Mouse (Mus musculus): ENCODE measurements at regions not wholly inside any gene's neighbourhood (a gene's known extent, or its start where the extent isn't known, plus 50 kb on each side); places are given as distances from the start of the nearest gene placed in this dataset.

- WGBS = 28% methylated on average over 3 of the region's 3 CpGs
- no peak overlapping the region for H3K27ac ChIP-seq (ENCODE audit: control insufficient read depth, insufficient read depth, low read depth, low read length, poor library complexity)
- TF ChIP-seq CTCF (IDR thresholded peaks at IDR 0.05; ENCODE audit: control insufficient read depth, insufficient read depth, low read length) (no peak), POLR2A (IDR thresholded peaks at IDR 0.05; ENCODE audit: borderline replicate concordance, control insufficient read depth, low read depth, low read length) (no peak)
- H3K4me3 ChIP-seq (replicated peaks; ENCODE audit: control insufficient read depth, low read depth, low read length) = no peak overlapping the region
- H3K4me1 ChIP-seq (ENCODE audit: control insufficient read depth, insufficient read depth, low read length) = no peaks in the 10 kb centered on the region; the same call in 1 of the 2 replicates
Measured at GRCm38 (mm10) chr17:52149068-52149467, 316.0 kb upstream of the Satb1 start.

GRCm38 (mm10) chr17:52103891-52104290 lies 270.8 kb upstream of the Satb1 start:
- 77% methylated on average over 4 of the region's 4 CpGs for WGBS
- no peak overlapping the region for H3K27ac ChIP-seq (ENCODE audit: control insufficient read depth, insufficient read depth, low read depth, low read length, poor library complexity)

GRCm38 (mm10) chr17:52085834-52086233 lies 252.7 kb upstream of the Satb1 start:
- TF ChIP-seq CTCF (IDR thresholded peaks at IDR 0.05; ENCODE audit: control insufficient read depth, insufficient read depth, low read length) (no peak), POLR2A (IDR thresholded peaks at IDR 0.05; ENCODE audit: borderline replicate concordance, control insufficient read depth, low read depth, low read length) (no peak)
- 70% methylated on average over 4 of the region's 4 CpGs for WGBS

More at GRCm38 (mm10) chr17:52103891-52104290, 270.8 kb upstream of the Satb1 start:
- Histone ChIP-seq H3K4me1 (ENCODE audit: control insufficient read depth, insufficient read depth, low read length) (no peaks in the 10 kb centered on the region), H3K4me3 (replicated peaks; ENCODE audit: control insufficient read depth, low read depth, low read length) (no peak overlapping the region)
- no peak for TF ChIP-seq POLR2A (IDR thresholded peaks at IDR 0.05; ENCODE audit: borderline replicate concordance, control insufficient read depth, low read depth, low read length)
- TF ChIP-seq CTCF (IDR thresholded peaks at IDR 0.05; ENCODE audit: control insufficient read depth, insufficient read depth, low read length) = no peak

GRCm38 (mm10) chr17:52084455-52084854 lies 251.4 kb upstream of the Satb1 start:
- 59% methylated on average over 2 of the region's 2 CpGs for WGBS
- Histone ChIP-seq H3K4me1 (ENCODE audit: control insufficient read depth, insufficient read depth, low read length) (no peaks in the 10 kb centered on the region), H3K4me3 (replicated peaks; ENCODE audit: control insufficient read depth, low read depth, low read length) (no peak overlapping the region), H3K27ac (ENCODE audit: control insufficient read depth, insufficient read depth, low read depth, low read length, poor library complexity) (no peak overlapping the region)
- TF ChIP-seq POLR2A (IDR thresholded peaks at IDR 0.05; ENCODE audit: borderline replicate concordance, control insufficient read depth, low read depth, low read length) (no peak), CTCF (IDR thresholded peaks at IDR 0.05; ENCODE audit: control insufficient read depth, insufficient read depth, low read length) (no peak)

More at GRCm38 (mm10) chr17:52085834-52086233, 252.7 kb upstream of the Satb1 start:
- H3K27ac ChIP-seq (ENCODE audit: control insufficient read depth, insufficient read depth, low read depth, low read length, poor library complexity) = no peak overlapping the region
- H3K4me1 ChIP-seq (ENCODE audit: control insufficient read depth, insufficient read depth, low read length) = no peaks in the 10 kb centered on the region
- H3K4me3 ChIP-seq (replicated peaks; ENCODE audit: control insufficient read depth, low read depth, low read length) = no peak overlapping the region

- H3K27ac ChIP-seq (ENCODE audit: control insufficient read depth, insufficient read depth, low read depth, low read length, poor library complexity) = no peak overlapping the region
- TF ChIP-seq POLR2A (IDR thresholded peaks at IDR 0.05; ENCODE audit: borderline replicate concordance, control insufficient read depth, low read depth, low read length) = no peak
- no peak for TF ChIP-seq CTCF (IDR thresholded peaks at IDR 0.05; ENCODE audit: control insufficient read depth, insufficient read depth, low read length)
- no peak overlapping the region for H3K4me3 ChIP-seq (replicated peaks; ENCODE audit: control insufficient read depth, low read depth, low read length)
- WGBS = 29% methylated on average over 7 of the region's 7 CpGs
- H3K4me1 ChIP-seq (ENCODE audit: control insufficient read depth, insufficient read depth, low read length) = no peaks in the 10 kb centered on the region
Measured at GRCm38 (mm10) chr17:52079316-52079715, 246.2 kb upstream of the Satb1 start.

- no peak for TF ChIP-seq POLR2A (IDR thresholded peaks at IDR 0.05; ENCODE audit: borderline replicate concordance, control insufficient read depth, low read depth, low read length)
- no peak for TF ChIP-seq CTCF (IDR thresholded peaks at IDR 0.05; ENCODE audit: control insufficient read depth, insufficient read depth, low read length)
- Histone ChIP-seq H3K27ac (ENCODE audit: control insufficient read depth, insufficient read depth, low read depth, low read length, poor library complexity) (no peak overlapping the region), H3K4me1 (ENCODE audit: control insufficient read depth, insufficient read depth, low read length) (no peaks in the 10 kb centered on the region), H3K4me3 (replicated peaks; ENCODE audit: control insufficient read depth, low read depth, low read length) (no peak overlapping the region)
- 82% methylated on average over 8 of the region's 8 CpGs for WGBS
Measured at GRCm38 (mm10) chr17:52078496-52078895, 245.4 kb upstream of the Satb1 start.

- Histone ChIP-seq H3K4me3 (replicated peaks; ENCODE audit: control insufficient read depth, low read depth, low read length) (no peak overlapping the region), H3K27ac (ENCODE audit: control insufficient read depth, insufficient read depth, low read depth, low read length, poor library complexity) (no peak overlapping the region), H3K4me1 (ENCODE audit: control insufficient read depth, insufficient read depth, low read length) (no peaks in the 10 kb centered on the region)
- 86% methylated on average over 4 of the region's 4 CpGs for WGBS
- TF ChIP-seq POLR2A (IDR thresholded peaks at IDR 0.05; ENCODE audit: borderline replicate concordance, control insufficient read depth, low read depth, low read length) (no peak), CTCF (IDR thresholded peaks at IDR 0.05; ENCODE audit: control insufficient read depth, insufficient read depth, low read length) (no peak)
Measured at GRCm38 (mm10) chr17:52077951-52078350, 244.9 kb upstream of the Satb1 start.

- Histone ChIP-seq H3K27ac (ENCODE audit: control insufficient read depth, insufficient read depth, low read depth, low read length, poor library complexity) (no peak overlapping the region), H3K4me3 (replicated peaks; ENCODE audit: control insufficient read depth, low read depth, low read length) (no peak overlapping the region), H3K4me1 (ENCODE audit: control insufficient read depth, insufficient read depth, low read length) (no peaks in the 10 kb centered on the region)
- WGBS = 76% methylated on average over 2 of the region's 2 CpGs
- TF ChIP-seq CTCF (IDR thresholded peaks at IDR 0.05; ENCODE audit: control insufficient read depth, insufficient read depth, low read length) (no peak), POLR2A (IDR thresholded peaks at IDR 0.05; ENCODE audit: borderline replicate concordance, control insufficient read depth, low read depth, low read length) (no peak)
Measured at GRCm38 (mm10) chr17:52076746-52077145, 243.7 kb upstream of the Satb1 start.

GRCm38 (mm10) chr17:52067721-52068120 lies 234.6 kb upstream of the Satb1 start:
- Histone ChIP-seq H3K4me1 (ENCODE audit: control insufficient read depth, insufficient read depth, low read length) (no peaks in the 10 kb centered on the region), H3K4me3 (replicated peaks; ENCODE audit: control insufficient read depth, low read depth, low read length) (no peak overlapping the region), H3K27ac (ENCODE audit: control insufficient read depth, insufficient read depth, low read depth, low read length, poor library complexity) (no peak overlapping the region)
- WGBS = 74% methylated on average over 2 of the region's 2 CpGs
- no peak for TF ChIP-seq POLR2A (IDR thresholded peaks at IDR 0.05; ENCODE audit: borderline replicate concordance, control insufficient read depth, low read depth, low read length)

Data from bone marrow, adult 2 months (tissue).